Comparison of ENCODE assay signal across 8 mouse cellular contexts in the genomic region with DNA sequence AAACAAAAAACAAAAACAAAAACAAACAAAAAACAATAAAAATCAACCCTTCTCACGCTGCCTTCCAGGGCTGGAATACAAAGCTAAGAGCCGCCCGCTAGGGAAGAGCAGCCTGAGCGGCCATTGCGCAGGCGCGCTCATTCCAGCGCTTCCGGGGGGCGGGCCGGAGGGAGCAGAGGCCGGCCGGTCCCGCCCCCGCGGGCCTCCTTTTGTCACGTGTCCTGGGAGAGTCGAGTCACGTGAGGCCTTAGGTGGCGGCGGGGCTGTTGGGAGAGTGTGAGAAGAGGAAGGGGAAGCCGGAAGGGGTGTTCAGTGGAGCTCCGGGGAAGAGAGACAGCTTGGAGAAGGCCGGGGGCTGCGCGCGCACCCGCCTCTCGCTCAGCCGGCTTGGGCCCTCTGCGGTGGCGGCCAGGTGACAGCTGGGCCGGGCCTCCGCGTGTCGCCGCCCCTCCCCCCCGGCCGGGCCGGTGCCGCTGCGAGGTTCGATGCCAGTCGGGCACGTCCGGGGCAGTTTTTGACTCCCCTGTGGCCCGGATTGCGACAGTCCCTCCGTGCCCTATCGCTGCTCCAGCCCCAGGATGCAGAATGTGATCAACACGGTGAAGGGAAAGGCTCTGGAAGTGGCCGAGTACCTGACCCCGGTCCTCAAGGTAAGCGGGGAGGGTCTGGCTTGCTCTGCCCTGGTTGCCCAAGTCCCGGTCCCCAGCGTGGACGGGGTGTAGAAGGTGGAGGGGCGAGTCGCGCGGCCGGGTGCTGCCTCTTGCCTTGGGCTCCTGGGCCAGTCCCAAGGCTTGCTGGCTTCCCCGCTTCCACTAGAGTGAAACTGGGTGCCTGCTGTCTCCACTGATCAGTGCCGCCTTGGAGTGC. TPM values are rescaled to one million over a fixed set of nuclear protein-coding genes. Genes with fewer than 3 reads are reported as not detected.
DNase-seq lines count a peak whose midpoint lies in the region; ATAC-seq and TF ChIP-seq lines count a peak whose summit lies in the region.

A gene (minus strand): TSS at position 185 of the 867 bp plus-strand sequence.
A gene (plus strand): TSS at position 264 of the 867 bp plus-strand sequence.

- H3K4me2 ChIP-seq in embryonic facial prominence, embryonic 15.5 days (replicated peaks): peak within 1 kb of the TSS; percentile 82
- H3K4me2 ChIP-seq in limb, embryonic 14.5 days (replicated peaks; ENCODE audit: low read depth, low read length, severe bottlenecking): peak within 1 kb of the TSS; percentile 76
- peak within 1 kb of the TSS; percentile 78 for H3K4me2 ChIP-seq in midbrain, postnatal 0 days (ENCODE audit: low read depth, low read length, poor library complexity, severe bottlenecking)

- H3K4me1 ChIP-seq in bone marrow, adult 2 months (ENCODE audit: control insufficient read depth, insufficient read depth, low read length): no peaks in the 10 kb centered on the region; the same call in 1 of the 2 replicates
- H3K4me1 ChIP-seq in embryonic facial prominence, embryonic 15.5 days: peaks cover 14% of the 10 kb centered on the region
- peaks cover 7% of the 10 kb centered on the region for H3K4me1 ChIP-seq in limb, embryonic 14.5 days (ENCODE audit: control insufficient read depth, insufficient read depth, low read length)
- peaks cover 8% of the 10 kb centered on the region; the same call in 1 of the 2 replicates for H3K4me1 ChIP-seq in midbrain, postnatal 0 days (ENCODE audit: insufficient read depth, low read length)

- DNase-seq in 416B (ENCODE audit: low read depth): peak; percentile 99
- peak; percentile 94 for DNase-seq in heart, adult 8-10 months (ENCODE audit: low spot score)
- peak; percentile 97 for DNase-seq in kidney, adult 9 months
- DNase-seq in limb, embryonic 14.5 days (ENCODE audit: low spot score): peak; percentile 98
- DNase-seq in midbrain, postnatal 0 days (ENCODE audit: low spot score): peak; percentile 99
- DNase-seq in spleen, postnatal 14 days (ENCODE audit: low spot score in 2 of 2): peak; percentile 87 to 91

- TF ChIP-seq CTCF in bone marrow, adult 2 months (IDR thresholded peaks at IDR 0.05; ENCODE audit: control insufficient read depth, insufficient read depth, low read length): no peak
- TF ChIP-seq CTCF in midbrain, postnatal 0 days (IDR thresholded peaks at IDR 0.05): no peak; the same call in 1 of the 2 replicates

- H3K9ac ChIP-seq in embryonic facial prominence, embryonic 15.5 days: peak within 1 kb of the TSS; percentile 93
- H3K9ac ChIP-seq in limb, embryonic 14.5 days (ENCODE audit: low read depth, low read length, severe bottlenecking): peak within 1 kb of the TSS; percentile 90
- H3K9ac ChIP-seq in midbrain, postnatal 0 days (replicated peaks; ENCODE audit: low read length, poor library complexity, severe bottlenecking): peak within 1 kb of the TSS; percentile 93

- peak within 1 kb of the TSS; percentile 96 for H3K27ac ChIP-seq in bone marrow, adult 2 months (ENCODE audit: control insufficient read depth, insufficient read depth, low read depth, low read length, poor library complexity)
- peak within 1 kb of the TSS; percentile 97 for H3K27ac ChIP-seq in embryonic facial prominence, embryonic 15.5 days (replicated peaks)
- H3K27ac ChIP-seq in limb, embryonic 14.5 days (replicated peaks; ENCODE audit: low read depth, low read length): peak within 1 kb of the TSS; percentile 89
- H3K27ac ChIP-seq in midbrain, postnatal 0 days (ENCODE audit: low read depth, low read length): peak within 1 kb of the TSS; percentile 93

- peak; percentile 35; the same call in 1 of the 2 replicates for TF ChIP-seq POLR2A in bone marrow, adult 2 months (IDR thresholded peaks at IDR 0.05; ENCODE audit: borderline replicate concordance, control insufficient read depth, low read depth, low read length)
- 0 out of 2 replicates have a peak, but pooled peaks have one; percentile 37 for TF ChIP-seq POLR2A in limb, embryonic 14.5 days (IDR thresholded peaks at IDR 0.05; ENCODE audit: borderline replicate concordance, extremely low read depth, insufficient read depth, insufficient read length)

- H3K4me3 ChIP-seq in bone marrow, adult 2 months (replicated peaks; ENCODE audit: control insufficient read depth, low read depth, low read length): peak within 1 kb of the TSS; percentile 98
- peak within 1 kb of the TSS; percentile 98 for H3K4me3 ChIP-seq in embryonic facial prominence, embryonic 15.5 days (replicated peaks)
- H3K4me3 ChIP-seq in limb, embryonic 14.5 days (replicated peaks; ENCODE audit: low read length): peak within 1 kb of the TSS; percentile 92
- peak within 1 kb of the TSS; percentile 95 for H3K4me3 ChIP-seq in midbrain, postnatal 0 days (ENCODE audit: low read depth, low read length)

- WGBS in bone marrow, adult 2 months: under 1% methylated on average over 64 of the region's 64 CpGs
- under 1% methylated on average over 59 of the region's 64 CpGs for WGBS in embryonic facial prominence, embryonic 15.5 days
- WGBS in limb, embryonic 14.5 days: 1% methylated on average over 42 of the region's 64 CpGs
- under 1% methylated on average over 57 of the region's 64 CpGs for WGBS in midbrain, postnatal 0 days

- no peaks in the 10 kb centered on the region for H3K27me3 ChIP-seq in embryonic facial prominence, embryonic 15.5 days
- no peaks in the 10 kb centered on the region for H3K27me3 ChIP-seq in limb, embryonic 14.5 days (ENCODE audit: control insufficient read depth, insufficient read depth, low read length)
- no peaks in the 10 kb centered on the region for H3K27me3 ChIP-seq in midbrain, postnatal 0 days (ENCODE audit: insufficient read depth, low read length)

- H3K9me3 ChIP-seq in embryonic facial prominence, embryonic 15.5 days (replicated peaks): no peaks in the 10 kb centered on the region
- no peaks in the 10 kb centered on the region for H3K9me3 ChIP-seq in limb, embryonic 14.5 days (ENCODE audit: control insufficient read depth, low read length)
- no peaks in the 10 kb centered on the region for H3K9me3 ChIP-seq in midbrain, postnatal 0 days (ENCODE audit: low read length)

- H3K36me3 ChIP-seq in embryonic facial prominence, embryonic 15.5 days: 0 out of 2 replicates have a peak, but pooled peaks cover 3% of the 10 kb centered on the region
- 0 out of 2 replicates have a peak, but pooled peaks cover 6% of the 10 kb centered on the region for H3K36me3 ChIP-seq in limb, embryonic 14.5 days (ENCODE audit: control insufficient read depth, insufficient read depth, low read length)
- peaks cover 6% of the 10 kb centered on the region; the same call in 1 of the 2 replicates for H3K36me3 ChIP-seq in midbrain, postnatal 0 days (ENCODE audit: insufficient read depth, low read length)

- peak; percentile 99 for ATAC-seq in embryonic facial prominence, embryonic 15.5 days (ENCODE audit: insufficient number of reproducible peaks, low FRiP score, low TSS enrichment, low read depth)
- peak; percentile 98 for ATAC-seq in limb, embryonic 14.5 days (ENCODE audit: low FRiP score, low read depth)
- peak; percentile 98 for ATAC-seq in midbrain, postnatal 0 days (ENCODE audit: low FRiP score)

RNA-seq across cellular contexts. Expression of the first gene that starts in this region (rescaled TPM):
- 4.4 and 5.4 TPM in 2 replicates for polyA plus RNA-seq in bone marrow, adult 2 months (2011; ENCODE audit: insufficient read depth, insufficient read length, low replicate concordance, missing spikeins)
- polyA plus RNA-seq in embryonic facial prominence, embryonic 15.5 days (2015; fragmentation: Nextera tagmentation; extraction: Ambion mirVana): 16.8 and 17.0 TPM in 2 replicates
- total RNA-seq in heart, adult 8-10 months (2022): 10 to 100 TPM in 2 of 4 experiments, 1 to 10 TPM in 2; 8.8 to 12.6 (median 10.2) TPM
- polyA plus RNA-seq in limb, embryonic 14.5 days (2012; rRNA removed): 11.2 and 14.8 TPM in 2 replicates
- 16.0 and 18.8 TPM in 2 replicates for polyA plus RNA-seq in limb, embryonic 14.5 days (2014; fragmentation: Nextera tagmentation; extraction: Ambion mirVana)
- 31.4 and 35.0 TPM in 2 replicates for total RNA-seq in midbrain, postnatal 0 days (2014; rRNA removed)
- polyA plus RNA-seq in midbrain, postnatal 0 days (2015; fragmentation: Nextera tagmentation; extraction: Ambion mirVana): 30.3 and 34.2 TPM in 2 replicates

RNA-seq across cellular contexts. Expression of the second gene that starts in this region (rescaled TPM):
- polyA plus RNA-seq in bone marrow, adult 2 months (2011; ENCODE audit: insufficient read depth, insufficient read length, low replicate concordance, missing spikeins): 17.2 and 26.2 TPM in 2 replicates
- 39.0 and 42.4 TPM in 2 replicates for polyA plus RNA-seq in embryonic facial prominence, embryonic 15.5 days (2015; fragmentation: Nextera tagmentation; extraction: Ambion mirVana)
- total RNA-seq in heart, adult 8-10 months (2022): 10 to 100 TPM; 21.6 to 24.2 (median 22.4) TPM
- polyA plus RNA-seq in limb, embryonic 14.5 days (2012; rRNA removed): 18.6 and 28.8 TPM in 2 replicates
- polyA plus RNA-seq in limb, embryonic 14.5 days (2014; fragmentation: Nextera tagmentation; extraction: Ambion mirVana): 36.8 and 38.4 TPM in 2 replicates
- total RNA-seq in midbrain, postnatal 0 days (2014; rRNA removed): 15.4 and 20.5 TPM in 2 replicates
- polyA plus RNA-seq in midbrain, postnatal 0 days (2015; fragmentation: Nextera tagmentation; extraction: Ambion mirVana): 45.2 and 46.3 TPM in 2 replicates

Comparison
In these comparisons a context has a peak if more than half of its experiments do, and no peak if none do; other contexts are left out.
1. Peak in every context shown above with its lines: DNase-seq, ATAC-seq, H3K4me3 ChIP-seq and H3K27ac ChIP-seq.